Mouse (Mus musculus) spleen, adult 2 months (tissue): ENCODE measurements around the gene Fancf. TPM values are rescaled to one million over a fixed set of nuclear protein-coding genes. Genes with fewer than 3 reads are reported as not detected.

Experiments
- DNase-seq, 2 experiments: peaks; one replicate each; pipeline versions ENCODE4 v3.0.0 to v3.0.0-alpha.2; 2012 to 2021; ENCODE audit warnings: low spot score in 2 of 2, low read depth in 1 of 2
- H3K27ac ChIP-seq: fragments of 200-500 bp; 2 replicates; pipeline ENCODE4 v1.5.1; 2012; ENCODE audit warnings: low read length, inconsistent platforms; ENCODE audit not compliant: insufficient read depth
- H3K27me3 ChIP-seq: fragments of 200-500 bp; 2 replicates; pipeline ENCODE4 v1.6.1; 2012; ENCODE audit warnings: mild to moderate bottlenecking, moderate library complexity, low read length, inconsistent platforms; ENCODE audit not compliant: control insufficient read depth, insufficient read depth
- H3K36me3 ChIP-seq: fragments of 200-500 bp; 2 replicates; pipeline ENCODE4 v1.6.1; 2012; ENCODE audit warnings: mild to moderate bottlenecking, low read length, inconsistent platforms; ENCODE audit not compliant: control insufficient read depth, insufficient read depth
- H3K4me1 ChIP-seq: fragments of 200-500 bp; 2 replicates; pipeline ENCODE4 v1.6.1; 2011; ENCODE audit warnings: inconsistent platforms; ENCODE audit not compliant: control insufficient read depth, insufficient read depth, insufficient read length
- H3K4me3 ChIP-seq: fragments of 200-500 bp; 2 replicates; pipeline ENCODE4 v1.5.1; 2011; ENCODE audit warnings: mild to moderate bottlenecking, inconsistent platforms; ENCODE audit not compliant: insufficient read depth, insufficient read length; ENCODE audit errors: extremely low read depth
- CTCF ChIP-seq: fragments of 200-500 bp; IDR thresholded peaks from 2 replicates; pipeline ENCODE4 v1.5.1; 2011; ENCODE audit warnings: mild to moderate bottlenecking, inconsistent platforms; ENCODE audit not compliant: insufficient read depth, insufficient read length, insufficient replicate concordance; ENCODE audit errors: extremely low read depth
- POLR2A ChIP-seq: fragments of 200-500 bp; IDR thresholded peaks from 2 replicates; pipeline ENCODE4 v1.6.1; 2011; ENCODE audit warnings: low read depth, low read length, inconsistent platforms
- WGBS: fragments of 180-500 bp; shearing (Covaris S2); methylation state at CpG from one replicate; pipeline ENCODE4 v1.1.7; 2018; 5-methylcytosine and 5-hydroxymethylcytosine counted together
- polyA plus RNA-seq: library from polyadenylated mRNA; depleted of rRNA; stranded (reverse); fragments of >200 nt; gene quantifications from 2 replicates; pipeline ENCODE4 v1.2.3, GENCODE M21; 2012

Gene Fancf
- polyA plus RNA-seq, 1 experiment = 6.3 TPM

DNA sequence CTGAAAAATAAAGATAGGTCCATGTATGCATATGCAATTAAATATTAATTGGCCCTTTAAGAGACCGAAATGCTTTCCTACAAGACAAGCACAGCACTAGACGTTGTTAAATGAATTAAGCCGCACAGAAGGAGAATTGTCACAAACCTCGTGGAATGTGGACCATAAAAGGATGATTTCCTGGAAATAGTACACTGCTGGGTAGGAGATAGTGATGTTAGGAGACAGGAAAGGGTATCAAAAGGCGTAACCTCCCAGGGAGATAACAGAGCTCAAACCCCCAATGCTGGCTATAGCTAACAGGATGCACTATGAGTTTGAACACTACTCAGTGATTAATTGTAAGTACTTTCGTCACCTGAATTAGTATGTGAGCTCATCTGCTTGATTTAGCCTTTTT is 11.2 kb downstream of the Fancf start:
- Histone ChIP-seq H3K4me1 (no peaks in the 10 kb centered on the region), H3K36me3 (no peaks in the 10 kb centered on the region; the same call in none of the 2 replicates), H3K4me3 (no peak overlapping the region), H3K27ac (no peak overlapping the region), H3K27me3 (no peaks in the 10 kb centered on the region)
- 90% methylated on average over 6 of the region's 6 CpGs for WGBS
- no peak for TF ChIP-seq CTCF
- TF ChIP-seq POLR2A = no peak
- DNase-seq = no peak

DNA sequence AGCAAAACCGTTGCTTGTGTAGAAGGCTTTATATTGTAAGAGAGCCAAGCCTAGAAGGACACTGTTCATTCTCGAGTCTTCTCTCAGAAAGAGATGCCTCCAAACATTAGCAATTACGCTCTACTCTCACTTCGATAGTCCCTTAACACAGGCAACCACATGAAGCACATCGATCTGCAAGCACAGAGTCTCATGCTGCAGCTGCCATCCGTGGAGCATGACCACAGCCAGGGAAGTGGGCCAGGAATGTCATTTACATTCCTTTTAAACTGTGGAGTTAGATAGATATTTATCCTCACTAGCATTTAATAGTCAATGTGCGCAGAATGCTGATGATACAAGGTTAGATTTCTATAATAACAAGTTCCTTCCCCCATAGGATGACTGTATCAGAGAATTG is 21.6 kb downstream of the Fancf start:
- 82% methylated on average over 7 of the region's 7 CpGs for WGBS
- H3K36me3 ChIP-seq = no peaks in the 10 kb centered on the region
- DNase-seq = no peak

DNA sequence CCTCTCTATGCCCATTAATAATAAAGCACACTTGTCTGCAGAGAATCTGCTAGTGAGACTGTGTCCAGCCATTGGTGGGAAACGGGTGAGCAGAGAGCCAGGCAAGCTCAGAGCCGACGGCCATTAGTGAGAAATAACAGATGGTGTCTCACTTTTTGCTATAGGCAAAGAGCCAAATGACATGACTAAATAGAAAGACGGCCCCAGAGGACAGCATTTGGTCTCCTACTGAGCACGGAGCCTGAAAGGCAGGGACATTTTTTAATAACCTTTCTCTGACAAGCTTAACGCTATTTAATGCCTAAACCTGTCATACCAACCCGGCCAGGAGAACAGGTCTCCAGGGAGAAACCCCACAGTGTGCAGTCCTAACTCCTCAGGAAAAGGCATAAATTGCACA is 30.1 kb downstream of the Fancf start:
- Histone ChIP-seq H3K4me3 (no peak overlapping the region), H3K4me1 (no peaks in the 10 kb centered on the region), H3K27me3 (no peaks in the 10 kb centered on the region), H3K36me3 (no peaks in the 10 kb centered on the region), H3K27ac (no peak overlapping the region)
- no peak for DNase-seq
- TF ChIP-seq POLR2A (no peak), CTCF (no peak)
- WGBS = 80% methylated on average over 7 of the region's 7 CpGs

More for the DNA sequence above, 21.6 kb downstream of the Fancf start:
- Histone ChIP-seq H3K4me3 (no peak overlapping the region), H3K27me3 (no peaks in the 10 kb centered on the region), H3K4me1 (no peaks in the 10 kb centered on the region), H3K27ac (no peak overlapping the region)
- TF ChIP-seq CTCF (no peak), POLR2A (no peak)

DNA sequence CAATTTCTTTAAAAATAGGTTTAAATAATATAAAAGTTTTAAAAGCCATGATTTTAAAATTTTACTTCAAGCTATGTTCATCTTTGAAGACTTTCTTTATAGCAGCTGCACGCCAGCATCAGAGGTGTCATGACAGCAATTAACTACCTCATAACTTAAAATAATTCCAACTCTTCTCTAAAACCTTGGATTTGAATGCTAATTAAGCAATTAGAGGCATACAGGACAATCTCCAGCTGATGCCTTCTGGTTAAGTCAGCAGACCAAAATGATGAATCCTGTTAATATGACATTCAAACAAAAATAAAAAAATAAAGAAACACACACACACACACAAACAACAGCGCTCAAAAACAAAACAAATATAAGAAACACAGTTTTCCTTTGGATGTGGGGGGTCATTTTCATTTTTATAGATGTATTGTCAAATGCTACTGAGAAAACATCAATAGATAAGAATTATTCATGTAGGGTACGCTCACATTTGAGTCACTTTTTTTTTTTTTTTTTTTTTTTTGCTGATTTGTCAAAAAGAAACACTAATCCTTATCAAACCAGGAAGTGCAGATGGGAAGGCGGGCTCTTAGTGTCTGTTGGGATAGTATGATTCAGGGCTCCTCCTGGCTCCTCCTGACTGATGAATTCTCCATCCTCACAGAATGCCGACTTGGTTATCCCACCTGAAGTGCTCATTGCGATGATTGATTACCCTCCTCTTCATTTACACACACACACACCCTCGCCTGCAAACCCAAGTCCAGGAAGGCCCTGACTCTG is 38.3 kb downstream of the Fancf start:
- Histone ChIP-seq H3K36me3 (no peaks in the 10 kb centered on the region), H3K27me3 (no peaks in the 10 kb centered on the region), H3K27ac (no peak overlapping the region), H3K4me3 (no peak overlapping the region), H3K4me1 (no peaks in the 10 kb centered on the region)
- 77% methylated on average over 7 of the region's 7 CpGs for WGBS
- TF ChIP-seq POLR2A (no peak), CTCF (no peak)
- no peak for DNase-seq

DNA sequence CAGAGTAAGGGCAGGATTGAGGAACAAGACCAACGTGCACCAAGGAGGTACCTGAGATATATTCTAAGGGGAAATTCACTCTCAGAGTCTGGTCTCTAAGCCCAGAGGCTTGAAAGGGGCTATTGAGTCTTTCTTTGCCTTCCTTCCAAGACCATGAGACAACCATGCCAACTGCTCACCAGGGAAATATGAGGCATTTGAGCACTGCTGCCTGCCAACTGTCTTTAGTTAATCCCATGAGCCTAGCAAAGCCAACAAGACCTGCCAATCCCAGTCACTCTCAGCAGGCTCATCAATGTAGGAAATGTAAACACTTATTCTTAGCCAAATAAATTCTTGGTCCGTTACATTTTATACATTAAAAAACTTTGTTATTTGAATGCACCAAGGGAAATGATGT is 40.6 kb downstream of the Fancf start:
- Histone ChIP-seq H3K27me3 (no peaks in the 10 kb centered on the region), H3K4me1 (no peaks in the 10 kb centered on the region), H3K4me3 (no peak overlapping the region), H3K27ac (no peak overlapping the region), H3K36me3 (no peaks in the 10 kb centered on the region)
- no peak for DNase-seq
- no peak for TF ChIP-seq POLR2A
- TF ChIP-seq CTCF = no peak
- 54% methylated on average over 2 of the region's 2 CpGs for WGBS

DNA sequence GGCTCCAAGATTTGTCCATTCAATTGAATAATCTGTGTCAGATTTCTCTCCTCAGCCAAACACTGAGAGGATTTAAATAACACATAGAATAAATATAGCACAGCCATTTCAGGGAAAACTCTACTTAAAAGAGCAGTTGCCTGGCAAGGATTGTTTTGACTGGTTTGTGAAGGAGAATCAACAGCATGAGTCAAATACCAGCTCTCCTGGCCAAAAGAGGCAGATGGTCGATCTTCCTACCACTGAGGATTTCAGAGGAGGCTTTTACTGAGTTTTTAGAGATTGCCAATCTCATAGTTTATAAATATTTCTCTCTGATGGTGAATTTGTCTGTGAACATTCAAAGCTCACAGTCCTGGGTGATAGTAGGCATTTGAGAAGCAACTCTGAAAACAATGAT is 42.2 kb downstream of the Fancf start:
- DNase-seq = no peak
- TF ChIP-seq POLR2A = no peak
- no peak for TF ChIP-seq CTCF
- H3K4me1 ChIP-seq = no peaks in the 10 kb centered on the region

DNA sequence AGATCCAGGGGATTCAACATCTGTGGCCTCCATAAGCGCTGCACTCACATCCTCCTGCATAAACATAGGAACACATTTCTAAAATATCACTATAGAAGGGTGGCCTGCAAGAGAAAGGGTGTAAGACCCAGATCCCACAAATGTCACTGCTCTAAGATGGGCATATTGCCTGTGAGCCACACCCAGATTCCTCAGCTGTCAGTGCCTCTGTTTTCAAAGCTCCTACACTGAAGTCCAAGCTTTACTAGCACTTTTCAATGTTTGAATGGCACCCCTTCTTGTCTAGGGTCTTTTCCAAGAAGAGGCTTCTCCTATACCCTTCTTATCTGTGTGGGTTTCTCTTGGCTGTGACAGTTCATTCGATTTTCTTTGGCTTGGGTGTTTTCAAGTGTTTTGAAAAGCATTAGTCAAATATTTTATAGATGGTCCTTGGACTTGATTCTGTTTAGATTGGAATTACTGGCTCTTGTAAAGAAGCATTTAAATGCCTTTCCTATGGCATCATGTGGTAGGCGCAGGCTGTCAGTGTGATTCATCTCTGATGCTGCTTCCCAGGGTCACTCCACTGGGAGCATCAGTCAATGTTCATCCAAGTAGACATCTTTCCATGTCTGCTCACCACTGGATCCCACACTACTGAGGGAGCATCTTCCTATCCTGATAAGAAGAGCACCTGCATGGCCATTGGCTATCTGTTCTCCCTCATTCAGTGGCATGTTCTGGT is 43.7 kb downstream of the Fancf start:
- Histone ChIP-seq H3K27ac (no peak overlapping the region), H3K27me3 (no peaks in the 10 kb centered on the region), H3K36me3 (no peaks in the 10 kb centered on the region), H3K4me1 (no peaks in the 10 kb centered on the region), H3K4me3 (no peak overlapping the region)
- WGBS = 60% methylated on average over 3 of the region's 3 CpGs
- TF ChIP-seq POLR2A (no peak), CTCF (no peak)
- DNase-seq = no peak

More for the DNA sequence above, 42.2 kb downstream of the Fancf start:
- no peaks in the 10 kb centered on the region for H3K27me3 ChIP-seq
- H3K4me3 ChIP-seq = no peak overlapping the region
- H3K27ac ChIP-seq = no peak overlapping the region
- 65% methylated on average over 1 of the region's 1 CpGs for WGBS
- H3K36me3 ChIP-seq = no peaks in the 10 kb centered on the region
